Mouse (Mus musculus): ENCODE measurements around the gene Larp1.

Gene Larp1

GRCm38 (mm10) chr11:58009051-58009515 is at the start of gene Larp1:
Gene Larp1 (plus strand): TSS chr11:58009064.
- DNase-seq (ENCODE audit: low read depth), result no peak

GRCm38 (mm10) chr11:57959924-57960323 is 48.9 kb upstream of the Larp1 start:
- DNase-seq (ENCODE audit: low read depth), result no peak

- DNase-seq (ENCODE audit: low read depth), result peak; percentile 72
These were observed 46.2 kb upstream of the Larp1 start for GRCm38 (mm10) chr11:57962382-57963285.

- no peak for DNase-seq (ENCODE audit: low read depth)
These were observed 45.5 kb upstream of the Larp1 start for GRCm38 (mm10) chr11:57963291-57963870.

- DNase-seq (ENCODE audit: low read depth), result no peak
These were observed 42.2 kb upstream of the Larp1 start for GRCm38 (mm10) chr11:57966630-57967029.

- DNase-seq (ENCODE audit: low read depth), result no peak
These were observed 40.6 kb upstream of the Larp1 start for GRCm38 (mm10) chr11:57968301-57968700.

GRCm38 (mm10) chr11:57970541-57970940 is 38.3 kb upstream of the Larp1 start:
- peak; percentile 25 for DNase-seq (ENCODE audit: low read depth)

- no peak for DNase-seq (ENCODE audit: low read depth)
These were observed 35.6 kb upstream of the Larp1 start for GRCm38 (mm10) chr11:57973001-57973912.

- no peak for DNase-seq (ENCODE audit: low read depth)
These were observed 35.0 kb upstream of the Larp1 start for GRCm38 (mm10) chr11:57973913-57974234.

- DNase-seq (ENCODE audit: low read depth), result no peak
These were observed 33.0 kb upstream of the Larp1 start for GRCm38 (mm10) chr11:57975876-57976275.

GRCm38 (mm10) chr11:57977681-57978080 is 31.2 kb upstream of the Larp1 start:
- DNase-seq (ENCODE audit: low read depth), result no peak

- no peak for DNase-seq (ENCODE audit: low read depth)
These were observed 29.2 kb upstream of the Larp1 start for GRCm38 (mm10) chr11:57979621-57980020.

GRCm38 (mm10) chr11:57981083-57981809 is 27.6 kb upstream of the Larp1 start:
- DNase-seq (ENCODE audit: low read depth), result no peak

GRCm38 (mm10) chr11:57983480-57984342 is 25.2 kb upstream of the Larp1 start:
- no peak for DNase-seq (ENCODE audit: low read depth)

GRCm38 (mm10) chr11:57984343-57984666 is 24.6 kb upstream of the Larp1 start:
- no peak for DNase-seq (ENCODE audit: low read depth)

GRCm38 (mm10) chr11:57985485-57985884 is 23.4 kb upstream of the Larp1 start:
- no peak for DNase-seq (ENCODE audit: low read depth)

- no peak for DNase-seq (ENCODE audit: low read depth)
These were observed 22.8 kb upstream of the Larp1 start for GRCm38 (mm10) chr11:57986053-57986452.

- DNase-seq (ENCODE audit: low read depth), result no peak
These were observed 22.4 kb upstream of the Larp1 start for GRCm38 (mm10) chr11:57986456-57986855.

GRCm38 (mm10) chr11:57986861-57987260 is 22.0 kb upstream of the Larp1 start:
- DNase-seq (ENCODE audit: low read depth), result no peak

- DNase-seq (ENCODE audit: low read depth), result no peak
These were observed 10.7 kb upstream of the Larp1 start for GRCm38 (mm10) chr11:57998168-57998567.

- DNase-seq (ENCODE audit: low read depth), result no peak
These were observed 10.0 kb upstream of the Larp1 start for GRCm38 (mm10) chr11:57998872-57999271.

All from naive thymus-derived CD4-positive, alpha-beta T cell, adult 2 months (primary cell).